Mouse (Mus musculus) CH12.LX (cell line): ENCODE measurements around the gene Ssbp4.

Experiments
- CTCF ChIP-seq, 2 experiments: IDR thresholded peaks in 1 of 2; conservative IDR thresholded peaks in 1 of 2; 2 replicates each; pipeline ENCODE4 v1.5.1; 2011 to 2012; ENCODE audit warnings: low read depth in 2 of 2, low read length in 2 of 2, improper control_type of control experiment in 1 of 2, inconsistent platforms in 1 of 2, mild to moderate bottlenecking in 1 of 2, moderate library complexity in 1 of 2
- IRF4 ChIP-seq: IDR thresholded peaks from 2 replicates; pipeline ENCODE4 v1.6.1; 2014; ENCODE audit warnings: low read depth, mild to moderate bottlenecking, inconsistent platforms, low read length, improper control_type of control experiment
- JUN ChIP-seq: IDR thresholded peaks from 2 replicates; pipeline ENCODE4 v1.6.1; 2011; ENCODE audit warnings: low read depth, mild to moderate bottlenecking, low read length, improper control_type of control experiment, moderate library complexity; ENCODE audit not compliant: insufficient read depth
- MXI1 ChIP-seq: IDR thresholded peaks from 2 replicates; pipeline ENCODE4 v1.6.1; 2011; ENCODE audit warnings: mild to moderate bottlenecking, low read depth, low read length, improper control_type of control experiment
- POLR2A ChIP-seq: IDR thresholded peaks from 2 replicates; pipeline ENCODE4 v1.6.1; 2011; ENCODE audit warnings: low read depth, mild to moderate bottlenecking, improper control_type of control experiment, low read length
- SMC3 ChIP-seq: IDR thresholded peaks from 2 replicates; pipeline ENCODE4 v1.6.1; 2011; ENCODE audit warnings: low read depth, low read length, improper control_type of control experiment
- TCF12 ChIP-seq: IDR thresholded peaks from 2 replicates; pipeline ENCODE4 v1.6.1; 2014; ENCODE audit warnings: low read depth, mild to moderate bottlenecking, inconsistent platforms, low read length, improper control_type of control experiment
- ZC3H11A ChIP-seq: IDR thresholded peaks from 2 replicates; pipeline ENCODE4 v1.6.1; 2012; ENCODE audit warnings: low read depth, mild to moderate bottlenecking, inconsistent platforms, low read length, improper control_type of control experiment
- ZKSCAN1 ChIP-seq: IDR thresholded peaks from 2 replicates; pipeline ENCODE4 v1.6.1; 2012; ENCODE audit warnings: low read depth, inconsistent platforms, low read length, improper control_type of control experiment, borderline replicate concordance
- ZMIZ1 ChIP-seq: IDR thresholded peaks from 2 replicates; pipeline ENCODE4 v1.6.1; 2012; ENCODE audit warnings: low read depth, mild to moderate bottlenecking, inconsistent platforms, low read length, improper control_type of control experiment
- ZNF384 ChIP-seq: IDR thresholded peaks from 2 replicates; pipeline ENCODE4 v1.6.1; 2012; ENCODE audit warnings: low read depth, low read length, improper control_type of control experiment, inconsistent platforms

GRCm38 (mm10) chr8:70555079-70555747 is 53.5 kb downstream of the Ssbp4 start:
- TF ChIP-seq JUN (no peak), ZNF384 (no peak), ZC3H11A (no peak), SMC3 (no peak), MXI1 (no peak), ZKSCAN1 (no peak), CTCF (conservative IDR thresholded peaks at IDR 0.05 in 1 of 2, IDR thresholded peaks at IDR 0.05 in 1 of 2; ENCODE audit: low read depth in 2 of 2, low read length in 2 of 2) (no peak), POLR2A (no peak), IRF4 (no peak), ZMIZ1 (no peak), TCF12 (no peak)
